Comparison of ENCODE assay signal across 9 mouse cellular contexts in genomic region chr4:128428303-128429107, GRCm38 (mm10).
DNase-seq lines count a peak whose midpoint lies in the region; ATAC-seq and TF ChIP-seq lines count a peak whose summit lies in the region.
"Had no signal": no experiment of that assay in that cellular context is flagged by ENCODE, and none has a peak within 500 bp of the region (broad histone marks: within the 10 kb centered on the region; RNA-seq: fewer than 3 reads in every experiment).

No protein-coding gene starts in this region.

- peaks cover 7% of the 10 kb centered on the region; the same call in 1 of the 2 replicates for H3K4me1 ChIP-seq in cerebellum, adult 2 months (ENCODE audit: control insufficient read depth, insufficient read depth, low read length)
- H3K4me1 ChIP-seq in forebrain, embryonic 15.5 days: peaks cover 29% of the 10 kb centered on the region
- H3K4me1 ChIP-seq in hindbrain, embryonic 13.5 days (replicated peaks): peaks cover 32% of the 10 kb centered on the region
- H3K4me1 ChIP-seq: liver, embryonic 15.5 days had no signal

- H3K4me2 ChIP-seq in forebrain, embryonic 15.5 days (replicated peaks): peak overlapping the region; percentile 22
- peak overlapping the region; percentile 20 for H3K4me2 ChIP-seq in hindbrain, embryonic 13.5 days
- H3K4me2 ChIP-seq: liver, embryonic 15.5 days had no signal

- peak; percentile 24 to 25 for DNase-seq in cerebellum, adult 2 months
- DNase-seq in cerebellum, adult 8-10 months: no peak
- DNase-seq in lung, adult 18-20 months: peak; percentile 34 to 50
- peak; percentile 74 for DNase-seq in retina, embryonic 14.5 days (ENCODE audit: low spot score)
- DNase-seq in urinary bladder, postnatal 10 days (ENCODE audit: low spot score): no peak
- DNase-seq in thymus, postnatal 10 days (ENCODE audit: low spot score in 2 of 2): no peak

- H3K4me3 ChIP-seq in cerebellum, adult 2 months (replicated peaks; ENCODE audit: insufficient read depth, low read depth, low read length): no peak overlapping the region
- H3K4me3 ChIP-seq in forebrain, embryonic 15.5 days: no peak overlapping the region
- no peak overlapping the region for H3K4me3 ChIP-seq in hindbrain, embryonic 13.5 days
- H3K4me3 ChIP-seq: liver, embryonic 15.5 days had no signal

- no peaks in the 10 kb centered on the region for H3K9me3 ChIP-seq in forebrain, embryonic 15.5 days
- H3K9me3 ChIP-seq in hindbrain, embryonic 13.5 days: no peaks in the 10 kb centered on the region

- no peak overlapping the region for H3K9ac ChIP-seq in forebrain, embryonic 15.5 days (replicated peaks)
- H3K9ac ChIP-seq in hindbrain, embryonic 13.5 days: 0 out of 2 replicates have a peak overlapping the region, but pooled peaks have one; percentile 24
- H3K9ac ChIP-seq: liver, embryonic 15.5 days had no signal

- H3K27me3 ChIP-seq in cerebellum, adult 2 months (ENCODE audit: control insufficient read depth, insufficient read depth, low read length): no peaks in the 10 kb centered on the region; the same call in 1 of the 2 replicates
- H3K27me3 ChIP-seq in forebrain, embryonic 15.5 days: no peaks in the 10 kb centered on the region
- no peaks in the 10 kb centered on the region for H3K27me3 ChIP-seq in hindbrain, embryonic 13.5 days
- H3K27me3 ChIP-seq: liver, embryonic 15.5 days had no signal

- no peak for TF ChIP-seq POLR2A in cerebellum, adult 2 months (IDR thresholded peaks at IDR 0.05; ENCODE audit: borderline replicate concordance, insufficient read depth, low read length)

- TF ChIP-seq CTCF in cerebellum, adult 2 months (IDR thresholded peaks at IDR 0.05; ENCODE audit: borderline replicate concordance, insufficient read depth, low read depth, low read length): no peak

- peak; percentile 70; the same call in 1 of the 2 replicates for ATAC-seq in forebrain, embryonic 15.5 days (replicated peaks)
- ATAC-seq in hindbrain, embryonic 13.5 days (ENCODE audit: low FRiP score): peak; percentile 59; the same call in 1 of the 2 replicates

- H3K27ac ChIP-seq in cerebellum, adult 2 months (ENCODE audit: insufficient read depth, low read length): no peak overlapping the region
- peak overlapping the region; percentile 46 for H3K27ac ChIP-seq in forebrain, embryonic 15.5 days (replicated peaks)
- peak overlapping the region; percentile 78 for H3K27ac ChIP-seq in hindbrain, embryonic 13.5 days
- H3K27ac ChIP-seq: liver, embryonic 15.5 days had no signal

- 55% methylated on average over 18 of the region's 18 CpGs for WGBS in cerebellum, adult 2 months
- WGBS in forebrain, embryonic 15.5 days: 18% methylated on average over 18 of the region's 18 CpGs
- WGBS in hindbrain, embryonic 13.5 days: 33% methylated on average over 18 of the region's 18 CpGs

- no peaks in the 10 kb centered on the region for H3K36me3 ChIP-seq in forebrain, embryonic 15.5 days
- H3K36me3 ChIP-seq in hindbrain, embryonic 13.5 days: 0 out of 2 replicates have a peak, but pooled peaks cover 4% of the 10 kb centered on the region
- H3K36me3 ChIP-seq: liver, embryonic 15.5 days had no signal

Comparison
In these comparisons a context has a peak if more than half of its experiments do, and no peak if none do; other contexts are left out.
1. DNase-seq: peak in cerebellum, adult 2 months (2 of 2), lung, adult 18-20 months (2 of 2) and retina, embryonic 14.5 days (single experiment); none in cerebellum, adult 8-10 months (single experiment), urinary bladder, postnatal 10 days (single experiment) and thymus, postnatal 10 days (0 of 2).